Mouse (Mus musculus): ENCODE results near the gene Dnah7c.
"Not testable (repeated sequence)": the region's sequence is repeated elsewhere in the genome, so short reads cannot be mapped to it uniquely, and the experiment has no call there.

GRCm38 (mm10) chr1:46729731-46730130 is 304.3 kb downstream of the Dnah7c start:
- TF ChIP-seq POLR2A (IDR thresholded peaks at IDR 0.05; ENCODE audit: borderline replicate concordance, control insufficient read depth, low read depth, low read length); CTCF (IDR thresholded peaks at IDR 0.05; ENCODE audit: control insufficient read depth, insufficient read depth, low read length): not testable (repeated sequence)

All from bone marrow, adult 2 months (tissue).